Mouse (Mus musculus): ENCODE results near the gene Rgs2.

Gene Rgs2

DNA sequence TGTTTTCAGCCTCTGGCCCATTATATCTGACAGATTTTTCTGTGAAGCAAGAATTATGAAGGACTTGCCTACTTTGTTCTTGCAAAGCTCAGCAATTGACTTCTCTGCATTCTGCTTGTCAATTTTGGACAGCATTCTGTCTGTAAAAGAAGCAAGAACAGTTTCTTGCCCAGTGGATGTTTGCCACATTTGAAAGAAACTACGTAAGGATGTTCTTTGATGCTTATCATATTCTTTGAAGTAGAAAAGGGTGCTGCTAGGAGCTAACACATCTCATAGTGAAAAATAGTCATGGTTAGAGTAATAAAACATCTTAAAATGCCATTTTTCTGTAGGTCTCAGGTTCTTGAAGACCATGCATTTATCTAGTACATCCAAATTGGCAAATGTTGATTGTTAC, 10.9 kb downstream of the Rgs2 start:
- H3K4me3 ChIP-seq (replicated peaks; ENCODE audit: low read length) = no peak overlapping the region
- no peaks in the 10 kb centered on the region for H3K9me3 ChIP-seq (ENCODE audit: low read length)
- no peaks in the 10 kb centered on the region for H3K4me1 ChIP-seq (replicated peaks; ENCODE audit: low read depth, low read length)
- no peaks in the 10 kb centered on the region for H3K36me3 ChIP-seq (ENCODE audit: insufficient read depth, low read length)
- TF ChIP-seq CTCF (conservative IDR thresholded peaks at IDR 0.05; ENCODE audit: low read length) = no peak
- TF ChIP-seq NANOG (IDR thresholded peaks at IDR 0.05; ENCODE audit: borderline replicate concordance, low read length) = no peak
- TF ChIP-seq POU5F1 (IDR thresholded peaks at IDR 0.05; ENCODE audit: borderline replicate concordance, low read length) = no peak
- no peaks in the 10 kb centered on the region for H3K27me3 ChIP-seq (ENCODE audit: insufficient read depth, low read length)

DNA sequence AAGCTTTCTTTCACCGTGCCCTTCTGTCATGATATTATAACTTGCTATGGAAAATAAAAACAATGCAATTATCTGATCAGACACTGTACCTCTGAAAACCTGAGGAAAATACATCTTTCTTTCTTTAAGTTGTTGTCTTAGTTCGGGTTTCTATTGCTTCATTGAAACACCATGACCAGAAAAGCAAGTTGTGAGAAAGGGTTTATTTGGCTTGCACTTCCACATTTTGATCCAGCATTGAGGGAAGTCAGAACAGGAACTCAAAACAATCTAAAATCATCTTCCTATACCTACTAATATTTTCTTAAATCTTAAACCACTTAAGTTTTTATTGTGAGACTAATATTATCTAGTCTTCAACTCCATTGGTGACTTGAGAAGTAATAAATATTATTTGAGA, 11.4 kb downstream of the Rgs2 start:
- TF ChIP-seq POU5F1 (IDR thresholded peaks at IDR 0.05; ENCODE audit: borderline replicate concordance, low read length) (no peak), CTCF (conservative IDR thresholded peaks at IDR 0.05; ENCODE audit: low read length) (no peak), NANOG (IDR thresholded peaks at IDR 0.05; ENCODE audit: borderline replicate concordance, low read length) (no peak)
- H3K4me1 ChIP-seq (replicated peaks; ENCODE audit: low read depth, low read length) = no peaks in the 10 kb centered on the region
- no peak overlapping the region for H3K4me3 ChIP-seq (replicated peaks; ENCODE audit: low read length)
- H3K27me3 ChIP-seq (ENCODE audit: insufficient read depth, low read length) = no peaks in the 10 kb centered on the region
- H3K36me3 ChIP-seq (ENCODE audit: insufficient read depth, low read length) = no peaks in the 10 kb centered on the region
- H3K9me3 ChIP-seq (ENCODE audit: low read length) = no peaks in the 10 kb centered on the region

DNA sequence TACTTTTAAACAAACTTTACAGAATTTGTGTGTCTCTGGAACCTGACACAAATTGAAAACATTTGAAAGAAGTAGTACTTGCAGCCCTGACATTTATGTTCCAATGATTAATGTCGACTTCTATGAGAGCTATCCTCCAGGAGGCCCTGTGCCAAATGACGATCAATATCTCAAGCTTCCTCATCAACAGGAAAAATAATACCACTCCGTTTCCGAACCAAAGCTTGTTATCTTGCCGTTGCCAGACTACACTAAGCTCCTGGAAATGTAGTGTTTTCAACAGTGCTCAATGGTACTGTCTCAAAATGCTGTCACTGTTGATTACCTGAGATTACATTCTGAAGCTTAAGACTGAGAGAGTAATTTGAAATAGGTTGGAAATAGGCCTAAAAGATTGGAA, 13.7 kb downstream of the Rgs2 start:
- Histone ChIP-seq H3K4me1 (replicated peaks; ENCODE audit: low read depth, low read length) (no peaks in the 10 kb centered on the region), H3K9me3 (ENCODE audit: low read length) (no peaks in the 10 kb centered on the region), H3K27me3 (ENCODE audit: insufficient read depth, low read length) (no peaks in the 10 kb centered on the region), H3K36me3 (ENCODE audit: insufficient read depth, low read length) (no peaks in the 10 kb centered on the region), H3K4me3 (replicated peaks; ENCODE audit: low read length) (no peak overlapping the region)
- TF ChIP-seq POU5F1 (IDR thresholded peaks at IDR 0.05; ENCODE audit: borderline replicate concordance, low read length) = no peak
- no peak for TF ChIP-seq CTCF (conservative IDR thresholded peaks at IDR 0.05; ENCODE audit: low read length)
- TF ChIP-seq NANOG (IDR thresholded peaks at IDR 0.05; ENCODE audit: borderline replicate concordance, low read length) = no peak

DNA sequence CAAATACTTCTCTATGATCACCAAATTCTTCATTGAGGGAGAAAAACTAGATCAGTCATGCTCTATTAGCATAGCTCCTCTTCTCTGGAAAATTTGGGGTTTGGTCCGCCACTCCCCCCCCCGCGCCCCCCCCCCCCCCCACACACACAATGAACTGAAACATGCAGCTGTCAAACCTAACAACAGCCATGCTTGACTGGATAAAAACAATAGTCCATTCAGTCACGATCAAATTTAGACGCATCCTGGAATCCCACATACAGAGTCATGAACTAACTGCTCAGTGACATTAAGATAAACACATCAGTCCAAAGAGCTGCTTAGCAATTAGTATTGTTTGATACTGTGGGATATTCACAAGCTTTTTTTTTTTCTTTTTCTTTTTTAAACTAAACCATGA, 14.2 kb downstream of the Rgs2 start:
- no peaks in the 10 kb centered on the region for H3K36me3 ChIP-seq (ENCODE audit: insufficient read depth, low read length)
- no peak for TF ChIP-seq CTCF (conservative IDR thresholded peaks at IDR 0.05; ENCODE audit: low read length)
- no peak for TF ChIP-seq POU5F1 (IDR thresholded peaks at IDR 0.05; ENCODE audit: borderline replicate concordance, low read length)
- no peak for TF ChIP-seq NANOG (IDR thresholded peaks at IDR 0.05; ENCODE audit: borderline replicate concordance, low read length)
- H3K4me3 ChIP-seq (replicated peaks; ENCODE audit: low read length) = no peak overlapping the region
- H3K4me1 ChIP-seq (replicated peaks; ENCODE audit: low read depth, low read length) = no peaks in the 10 kb centered on the region
- no peaks in the 10 kb centered on the region for H3K9me3 ChIP-seq (ENCODE audit: low read length)
- H3K27me3 ChIP-seq (ENCODE audit: insufficient read depth, low read length) = no peaks in the 10 kb centered on the region

DNA sequence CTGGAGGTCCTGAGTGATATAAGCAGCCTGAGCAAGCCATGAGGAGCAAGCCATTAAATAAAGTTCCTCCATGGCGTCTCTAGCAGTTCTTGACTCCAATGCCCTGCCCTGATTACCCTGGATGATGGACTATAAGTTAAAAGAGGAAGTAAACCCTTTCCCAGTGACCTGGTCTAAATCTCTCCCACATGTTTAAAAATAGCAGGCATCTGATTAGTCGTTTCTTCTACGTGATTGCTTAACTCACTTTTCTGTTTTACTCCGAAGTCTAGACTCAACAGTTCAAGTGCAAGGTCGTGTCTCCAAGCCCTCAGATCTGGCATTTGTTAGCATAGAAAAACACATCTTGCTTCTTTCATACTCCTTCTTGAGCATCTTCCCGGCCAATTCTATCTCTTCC, 15.2 kb downstream of the Rgs2 start:
- no peak overlapping the region for H3K4me3 ChIP-seq (replicated peaks; ENCODE audit: low read length)
- H3K4me1 ChIP-seq (replicated peaks; ENCODE audit: low read depth, low read length) = no peaks in the 10 kb centered on the region
- no peaks in the 10 kb centered on the region for H3K36me3 ChIP-seq (ENCODE audit: insufficient read depth, low read length)
- TF ChIP-seq NANOG (IDR thresholded peaks at IDR 0.05; ENCODE audit: borderline replicate concordance, low read length) (no peak), CTCF (conservative IDR thresholded peaks at IDR 0.05; ENCODE audit: low read length) (no peak), POU5F1 (IDR thresholded peaks at IDR 0.05; ENCODE audit: borderline replicate concordance, low read length) (no peak)
- no peaks in the 10 kb centered on the region for H3K9me3 ChIP-seq (ENCODE audit: low read length)
- no peaks in the 10 kb centered on the region for H3K27me3 ChIP-seq (ENCODE audit: insufficient read depth, low read length)

DNA sequence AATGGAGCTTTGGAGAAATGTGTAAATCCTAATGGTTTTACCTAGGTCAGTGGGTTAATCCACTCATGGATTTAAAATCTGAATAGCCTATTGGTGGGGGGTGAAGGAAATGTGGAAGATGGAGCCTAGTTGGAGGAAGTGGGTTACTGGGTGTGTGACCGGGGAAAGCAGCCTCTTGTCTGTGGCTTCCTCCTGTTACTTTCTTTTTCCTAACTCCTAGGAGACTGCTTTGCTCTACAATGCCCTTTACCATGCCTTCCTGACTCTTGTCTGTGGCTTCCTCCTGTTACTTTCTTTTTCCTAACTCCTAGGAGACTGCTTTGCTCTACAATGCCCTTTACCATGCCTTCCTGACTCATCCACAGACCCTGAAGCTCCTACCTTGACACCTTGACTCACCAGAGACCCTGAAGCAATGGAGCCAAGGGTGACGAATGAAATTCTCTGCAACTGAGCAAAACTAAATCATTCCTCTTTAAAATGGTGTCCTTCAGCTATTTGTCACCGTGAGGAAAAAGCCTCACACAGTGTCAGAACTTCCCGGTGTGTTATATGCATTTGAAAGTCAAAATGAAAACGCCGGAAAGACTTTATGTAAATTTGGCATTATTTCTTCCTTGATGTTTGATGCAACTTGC, 18.9 kb downstream of the Rgs2 start:
- Histone ChIP-seq H3K36me3 (ENCODE audit: insufficient read depth, low read length) (no peaks in the 10 kb centered on the region), H3K4me1 (replicated peaks; ENCODE audit: low read depth, low read length) (no peaks in the 10 kb centered on the region), H3K9me3 (ENCODE audit: low read length) (no peaks in the 10 kb centered on the region), H3K4me3 (replicated peaks; ENCODE audit: low read length) (no peak overlapping the region), H3K27me3 (ENCODE audit: insufficient read depth, low read length) (no peaks in the 10 kb centered on the region)
- TF ChIP-seq CTCF (conservative IDR thresholded peaks at IDR 0.05; ENCODE audit: low read length) (no peak), POU5F1 (IDR thresholded peaks at IDR 0.05; ENCODE audit: borderline replicate concordance, low read length) (no peak), NANOG (IDR thresholded peaks at IDR 0.05; ENCODE audit: borderline replicate concordance, low read length) (no peak)

DNA sequence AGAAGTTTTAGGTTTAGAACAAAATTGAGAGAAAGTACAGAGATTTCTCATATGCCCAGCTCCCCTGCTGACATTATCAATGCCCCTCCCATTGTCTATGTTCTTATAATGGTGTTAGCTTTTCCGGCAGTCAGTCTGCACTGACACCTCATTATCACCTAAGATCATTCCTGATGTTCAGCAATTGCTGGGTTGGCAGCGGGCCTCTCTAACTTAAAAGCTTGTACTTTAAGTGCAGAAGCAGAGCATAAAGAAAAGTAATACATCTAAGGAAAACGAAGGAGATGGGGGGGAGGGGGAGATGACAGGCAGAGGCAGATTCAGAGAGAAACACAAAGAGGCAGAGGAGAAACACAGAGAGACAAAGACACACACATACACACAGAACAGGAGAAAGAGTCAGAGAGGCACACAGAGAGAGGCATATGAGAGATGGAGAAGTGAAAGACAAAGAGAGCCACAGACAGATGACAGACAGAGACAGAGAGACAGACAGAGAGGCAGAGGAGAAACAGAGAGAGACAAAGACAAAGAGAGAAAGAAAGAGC, 21.1 kb downstream of the Rgs2 start:
- Histone ChIP-seq H3K27me3 (ENCODE audit: insufficient read depth, low read length) (no peaks in the 10 kb centered on the region), H3K4me1 (replicated peaks; ENCODE audit: low read depth, low read length) (no peaks in the 10 kb centered on the region), H3K4me3 (replicated peaks; ENCODE audit: low read length) (no peak overlapping the region), H3K9me3 (ENCODE audit: low read length) (no peaks in the 10 kb centered on the region), H3K36me3 (ENCODE audit: insufficient read depth, low read length) (no peaks in the 10 kb centered on the region)
- TF ChIP-seq NANOG (IDR thresholded peaks at IDR 0.05; ENCODE audit: borderline replicate concordance, low read length) = no peak
- no peak for TF ChIP-seq POU5F1 (IDR thresholded peaks at IDR 0.05; ENCODE audit: borderline replicate concordance, low read length)
- no peak for TF ChIP-seq CTCF (conservative IDR thresholded peaks at IDR 0.05; ENCODE audit: low read length)

DNA sequence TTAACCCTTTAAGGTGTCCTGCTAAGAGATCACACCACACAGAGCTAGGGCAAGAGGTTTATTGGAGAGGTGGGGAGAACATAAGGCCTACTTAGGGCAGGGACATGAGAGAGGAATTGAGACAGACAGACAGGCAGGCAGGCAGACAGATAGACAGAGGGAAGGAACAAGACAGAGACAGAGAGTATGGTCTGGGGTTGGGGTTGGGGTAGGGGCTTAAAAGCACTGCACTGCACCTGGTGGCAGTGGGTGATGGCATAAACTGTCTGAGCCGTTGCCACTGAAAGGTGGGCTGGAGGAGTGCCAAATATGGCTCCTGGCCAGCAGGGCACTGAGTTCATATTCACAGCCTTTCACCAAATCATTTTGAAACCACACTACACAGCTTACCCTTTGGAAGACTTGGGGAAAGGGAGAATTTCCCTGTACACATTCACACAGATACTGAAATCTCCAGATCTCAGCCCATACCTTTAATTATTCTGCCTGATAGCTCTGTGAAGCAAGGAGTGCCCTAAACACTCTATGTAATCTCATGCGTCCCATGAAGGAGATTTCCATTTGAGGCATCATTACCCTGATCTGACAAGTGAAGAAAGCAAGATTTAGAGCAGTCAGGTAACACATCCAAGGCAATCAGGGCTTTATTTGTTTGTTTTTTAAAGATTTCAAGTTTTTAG, 21.7 kb downstream of the Rgs2 start:
- Histone ChIP-seq H3K4me3 (replicated peaks; ENCODE audit: low read length) (no peak overlapping the region), H3K4me1 (replicated peaks; ENCODE audit: low read depth, low read length) (no peaks in the 10 kb centered on the region), H3K36me3 (ENCODE audit: insufficient read depth, low read length) (no peaks in the 10 kb centered on the region), H3K9me3 (ENCODE audit: low read length) (no peaks in the 10 kb centered on the region), H3K27me3 (ENCODE audit: insufficient read depth, low read length) (no peaks in the 10 kb centered on the region)
- no peak for TF ChIP-seq NANOG (IDR thresholded peaks at IDR 0.05; ENCODE audit: borderline replicate concordance, low read length)
